Mouse (Mus musculus) thymus, postnatal 25 days (tissue): ENCODE results near the gene Rassf8.
A peak's percentile ranks its signal among the peaks of the same experiment; 100 is the strongest.

Experiments
- DNase-seq: peaks from one replicate; pipeline ENCODE4 v3.0.0; 2022

The Rassf8 gene

DNA sequence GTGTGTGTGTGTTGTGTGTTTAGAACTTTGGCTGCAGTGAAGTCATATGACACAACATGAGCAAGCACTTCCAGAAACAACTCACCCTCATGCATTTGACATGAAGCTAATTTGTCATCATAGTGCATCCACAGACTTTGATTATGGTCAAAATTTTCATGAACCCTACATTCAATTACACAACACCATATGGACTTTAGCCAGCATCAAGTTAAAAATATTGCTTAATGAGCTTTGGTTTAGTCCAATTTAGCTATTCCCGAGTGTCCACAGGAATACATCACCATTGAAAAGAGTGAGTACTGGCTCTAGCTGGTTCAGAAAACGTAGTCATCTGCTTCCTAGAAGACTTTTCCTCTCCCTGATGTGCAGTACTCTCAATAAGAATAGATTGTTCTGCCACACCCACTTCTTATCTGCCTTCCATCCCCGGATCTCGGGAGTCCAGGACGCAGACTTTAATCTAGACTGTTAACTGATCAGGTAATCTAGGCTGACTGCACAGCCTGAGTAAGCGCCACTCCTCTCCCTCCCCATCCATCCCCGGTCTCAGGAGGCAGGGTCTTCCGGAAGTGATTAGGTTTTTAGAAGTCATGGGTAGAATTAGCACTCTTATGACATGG, 33.7 kb downstream of the Rassf8 start:
- no peak for DNase-seq

GRCm38 (mm10) chr6:145781256-145781655, 34.7 kb downstream of the Rassf8 start:
- DNase-seq: no peak

- DNase-seq: no peak
Observed at GRCm38 (mm10) chr6:145781966-145782365, 35.4 kb downstream of the Rassf8 start.

- DNase-seq: no peak
Observed at GRCm38 (mm10) chr6:145787311-145787710, 40.8 kb downstream of the Rassf8 start.

GRCm38 (mm10) chr6:145789738-145790137, 43.2 kb downstream of the Rassf8 start:
- DNase-seq: no peak

- no peak for DNase-seq
Observed at GRCm38 (mm10) chr6:145792373-145792772, 45.8 kb downstream of the Rassf8 start.

DNA sequence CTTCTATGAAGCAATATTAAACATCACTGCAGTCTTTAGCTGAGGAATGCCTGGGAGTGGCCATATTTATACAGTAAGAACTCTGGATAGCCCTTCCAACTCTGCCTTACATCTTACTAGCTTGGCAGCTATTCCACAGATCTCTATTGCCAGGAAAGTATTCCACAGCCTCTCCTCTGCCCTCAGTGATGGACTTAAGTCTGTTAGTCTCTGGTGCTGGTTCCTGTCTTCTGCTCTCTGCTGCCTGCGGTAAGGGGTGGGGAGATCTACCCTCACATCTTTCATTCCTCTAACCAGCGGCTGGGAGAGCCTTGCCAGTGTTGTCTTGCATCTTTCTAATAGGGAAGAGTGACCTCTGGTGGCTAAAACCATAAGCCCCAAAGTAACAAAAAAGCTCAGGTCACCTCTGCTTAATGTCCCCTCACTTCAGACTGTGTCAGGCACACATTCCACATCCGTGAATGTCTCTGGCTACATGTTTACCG, 46.6 kb downstream of the Rassf8 start:
- DNase-seq: peak; percentile 36

GRCm38 (mm10) chr6:145794671-145795070, 48.1 kb downstream of the Rassf8 start:
- DNase-seq: peak; percentile 12

DNA sequence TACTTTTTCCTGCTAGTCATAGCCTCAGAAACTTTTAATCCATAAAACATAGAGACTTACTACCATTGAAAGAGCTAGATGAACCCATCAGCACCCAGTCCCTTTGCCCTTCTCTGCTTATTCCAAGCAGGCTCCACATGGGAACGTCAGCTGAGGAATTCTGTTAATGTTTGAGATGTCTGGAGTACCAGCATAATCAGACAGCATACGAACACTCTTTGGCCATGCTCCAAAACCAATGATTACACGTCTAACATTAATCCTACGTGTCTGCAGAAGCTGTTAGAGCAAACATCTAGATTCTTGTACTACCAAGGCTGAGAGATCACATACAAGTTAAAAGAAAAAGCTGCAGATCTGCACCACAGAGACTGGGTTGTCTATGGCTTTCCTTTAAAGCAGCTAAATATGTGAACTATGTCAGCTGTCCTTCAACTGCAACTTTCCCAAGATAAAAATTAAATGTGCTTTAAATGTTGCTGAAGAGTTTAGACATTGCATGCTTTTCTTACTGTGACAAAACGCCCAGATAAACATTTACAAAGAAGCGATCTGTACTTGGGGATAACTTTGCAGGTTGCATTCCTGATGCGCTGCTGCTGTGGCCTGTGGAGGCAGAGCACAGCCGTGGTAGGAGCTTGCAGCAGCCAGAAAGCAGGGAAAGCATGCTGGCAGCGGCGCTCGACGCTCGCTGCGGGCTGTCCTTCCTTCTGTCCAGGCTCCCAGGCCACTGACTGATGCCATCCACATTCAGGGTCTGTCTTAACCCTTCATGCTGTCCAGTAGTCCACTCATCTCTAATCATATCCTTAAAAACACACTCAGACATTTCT, 49.9 kb downstream of the Rassf8 start:
- no peak for DNase-seq

DNA sequence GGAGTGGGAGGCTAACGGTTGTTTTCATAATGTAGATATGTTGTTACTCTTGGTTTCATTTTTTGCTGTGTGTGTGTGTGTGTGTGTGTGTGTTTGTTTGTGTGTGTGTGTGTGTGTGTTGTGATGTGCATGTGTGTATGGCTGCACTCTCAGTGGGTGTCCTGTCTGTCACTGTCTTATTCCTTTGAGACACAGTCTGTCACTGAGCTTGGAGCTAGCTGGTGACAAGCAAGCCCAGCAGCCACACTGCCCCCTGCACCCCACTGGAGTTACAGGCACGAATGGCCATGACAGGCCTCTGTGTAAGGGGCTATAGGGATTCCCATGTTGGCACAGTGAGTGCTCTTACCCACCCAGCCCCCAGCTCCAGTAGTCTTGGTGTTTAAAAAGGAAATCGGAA, 51.1 kb downstream of the Rassf8 start:
- DNase-seq: no peak

DNA sequence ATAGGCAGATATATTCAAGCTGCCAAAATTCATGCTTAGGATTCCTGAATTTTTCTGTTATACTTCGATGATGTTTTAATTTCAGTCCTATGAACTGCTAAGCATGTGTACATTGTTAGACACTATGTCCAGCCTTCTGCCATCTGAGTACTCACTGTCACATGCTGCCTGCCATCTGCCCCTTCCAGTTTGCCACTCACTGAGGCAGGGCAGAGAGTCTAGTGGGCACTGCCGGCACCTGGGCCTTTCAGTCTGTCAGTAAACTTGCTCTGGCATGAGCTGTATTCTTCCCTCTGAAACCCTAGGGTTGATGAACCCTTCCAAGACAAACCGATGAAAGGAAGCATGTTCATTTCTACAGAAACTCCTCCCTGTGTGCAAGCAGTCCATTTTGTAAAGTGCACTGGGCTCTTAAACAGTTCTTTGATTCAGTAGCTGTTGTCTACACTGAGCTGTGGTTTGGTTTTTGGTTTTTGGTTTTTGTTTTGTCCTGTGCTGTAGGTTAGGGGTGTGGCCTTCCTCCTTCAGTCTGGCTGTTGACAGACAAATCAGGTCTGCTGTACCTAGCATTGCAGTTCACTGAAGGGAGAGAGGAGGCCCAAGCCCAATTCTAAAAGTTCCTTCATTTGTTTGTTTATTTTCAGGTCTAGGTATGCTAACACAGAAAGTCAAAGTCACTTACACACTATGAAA, 55.4 kb downstream of the Rassf8 start:
- DNase-seq: no peak

GRCm38 (mm10) chr6:145802881-145803280, 56.3 kb downstream of the Rassf8 start:
- no peak for DNase-seq

- DNase-seq: no peak
Observed at GRCm38 (mm10) chr6:145804276-145804675, 57.7 kb downstream of the Rassf8 start.

GRCm38 (mm10) chr6:145806784-145807183, 60.2 kb downstream of the Rassf8 start:
- DNase-seq: no peak

GRCm38 (mm10) chr6:145807929-145808328, 61.4 kb downstream of the Rassf8 start:
- DNase-seq: no peak

DNA sequence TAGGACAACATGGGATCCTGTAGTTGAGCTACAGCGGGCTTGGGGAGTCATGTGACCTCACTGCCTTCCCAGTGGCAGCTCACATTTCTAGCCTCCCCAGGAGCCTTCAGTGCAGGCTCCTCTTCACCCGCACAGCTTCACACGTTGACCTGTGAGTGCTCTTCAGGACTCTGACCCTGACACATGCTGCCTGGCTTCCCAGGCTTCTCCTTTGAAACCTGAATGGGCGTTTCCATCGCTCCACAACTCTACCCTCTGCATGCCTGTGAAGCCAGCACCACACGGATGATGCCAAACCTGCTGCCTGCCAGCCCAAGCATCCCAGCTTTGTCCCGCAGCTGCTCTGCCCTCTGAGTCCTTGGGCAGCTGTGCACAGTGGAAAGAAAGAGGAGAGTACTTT, 63.0 kb downstream of the Rassf8 start:
- DNase-seq: no peak

GRCm38 (mm10) chr6:145810015-145810414, 63.5 kb downstream of the Rassf8 start:
- no peak for DNase-seq

- no peak for DNase-seq
Observed at GRCm38 (mm10) chr6:145811174-145811573, 64.6 kb downstream of the Rassf8 start.

DNA sequence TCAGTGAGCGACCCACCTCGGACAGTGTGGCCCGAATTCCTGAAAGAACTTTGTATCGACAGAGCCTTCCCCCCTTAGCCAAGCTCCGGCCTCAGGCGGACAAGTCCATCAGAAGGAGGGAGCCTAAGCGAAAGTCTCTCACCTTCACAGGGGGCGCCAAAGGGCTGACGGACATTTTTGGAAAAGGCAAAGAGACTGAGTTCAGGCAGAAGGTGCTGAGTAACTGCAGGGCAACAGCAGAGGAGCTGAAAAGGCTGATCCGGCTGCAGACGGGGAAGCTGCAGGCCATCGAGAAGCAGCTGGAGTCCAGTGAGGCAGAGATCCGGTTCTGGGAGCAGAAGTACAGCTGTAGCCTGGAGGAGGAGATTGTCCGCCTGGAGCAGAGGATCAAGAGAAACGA, 68.7 kb downstream of the Rassf8 start:
- DNase-seq: no peak

- DNase-seq: no peak
Observed at GRCm38 (mm10) chr6:145819151-145819550, 72.6 kb downstream of the Rassf8 start.

DNA sequence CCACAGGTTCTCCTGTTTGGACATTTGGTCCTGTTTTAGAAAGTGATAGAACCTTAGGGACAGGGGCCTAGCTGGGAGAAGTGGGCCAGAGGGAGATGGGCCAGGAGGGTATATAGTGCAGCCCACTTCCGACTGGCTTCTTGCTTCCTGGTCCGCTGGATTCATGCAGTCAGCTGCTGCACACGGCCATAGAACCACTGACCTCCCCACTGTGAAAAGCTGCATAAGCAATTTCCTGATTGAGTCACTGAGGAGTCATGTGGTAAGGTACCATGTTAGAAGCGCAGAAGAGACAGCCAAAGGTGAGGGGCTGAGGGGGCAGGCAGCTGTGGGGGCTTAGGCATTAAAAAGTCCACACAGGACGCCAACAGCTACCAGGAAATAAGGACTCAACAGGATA, 75.7 kb downstream of the Rassf8 start:
- no peak for DNase-seq

DNA sequence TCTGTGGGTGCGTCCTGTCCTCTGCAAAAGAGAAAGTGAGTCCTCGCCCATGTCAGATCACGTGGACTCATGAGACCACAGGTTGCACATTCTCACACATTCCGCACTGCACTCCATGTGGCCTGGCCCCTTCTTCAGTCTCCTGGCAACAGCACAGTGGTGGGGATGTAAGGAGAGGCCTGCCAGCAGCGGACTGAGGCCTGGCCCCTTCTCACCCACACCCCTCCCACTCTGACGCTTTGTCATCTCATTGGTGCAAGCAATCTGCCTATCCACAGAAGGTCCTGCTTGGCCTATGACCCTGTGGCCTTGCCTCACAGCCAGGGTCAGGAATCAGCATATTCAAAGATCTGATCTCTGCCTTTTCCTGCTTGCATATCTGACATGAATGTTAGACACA, 76.6 kb downstream of the Rassf8 start:
- DNase-seq: no peak

DNA sequence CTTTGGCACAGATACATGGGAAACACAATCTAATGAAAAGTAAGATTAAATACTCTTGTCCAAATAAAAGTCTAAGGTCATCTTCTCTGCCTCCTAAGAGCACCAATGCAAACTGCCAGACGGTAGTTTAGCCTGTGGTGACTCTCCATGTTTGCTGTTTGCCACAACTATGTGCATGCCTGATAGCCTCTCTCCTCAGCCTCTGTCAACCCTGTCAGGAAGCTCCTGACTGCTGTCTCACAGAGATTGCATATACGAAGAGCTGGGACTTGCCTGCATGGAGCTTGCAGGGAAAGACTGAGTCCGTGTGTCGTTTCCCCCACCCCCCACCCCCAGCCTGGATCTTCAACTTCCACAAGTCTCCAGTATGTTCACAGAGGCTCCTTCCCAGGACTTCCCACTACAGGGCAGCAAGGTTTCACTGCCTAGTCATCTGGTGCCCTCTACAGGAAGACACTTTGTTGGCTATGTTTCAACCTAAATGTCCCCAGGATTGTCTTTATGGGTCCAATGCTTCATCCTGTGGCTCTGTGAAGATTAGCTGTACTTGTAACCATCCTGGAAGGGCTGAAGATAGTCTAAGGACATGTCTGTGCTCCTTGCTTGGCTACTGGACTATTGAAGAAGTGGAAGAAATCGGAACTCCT, 77.2 kb downstream of the Rassf8 start:
- no peak for DNase-seq
